Mouse (Mus musculus) midbrain, postnatal 0 days (tissue): ENCODE data around the gene Uqcc2. TPM values are rescaled to one million over a fixed set of nuclear protein-coding genes. Genes with fewer than 3 reads are reported as not detected.

Source experiments
- ATAC-seq: fragments of 200-750 bp; cut with Nextera tagmentation; 2 replicates; pipeline ENCODE4 v1.8.0; 2017; ENCODE audit warnings: moderate number of reproducible peaks, mild to moderate bottlenecking, moderate TSS enrichment, moderate library complexity; ENCODE audit not compliant: low FRiP score
- DNase-seq: peaks from one replicate; pipeline ENCODE4 v3.0.0-alpha.2; 2015; ENCODE audit warnings: low spot score
- H3K27ac ChIP-seq: fragments of 300-500 bp; sonication (generic); 2 replicates; pipeline ENCODE4 v1.5.1; 2014; ENCODE audit warnings: low read depth, mild to moderate bottlenecking, low read length, mixed read lengths
- H3K27me3 ChIP-seq: fragments of 300-500 bp; sonication (generic); 2 replicates; pipeline ENCODE4 v1.6.1; 2014; ENCODE audit warnings: low read length, control low read depth, mixed read lengths; ENCODE audit not compliant: insufficient read depth
- H3K36me3 ChIP-seq: fragments of 300-500 bp; sonication (generic); 2 replicates; pipeline ENCODE4 v1.6.1; 2014; ENCODE audit warnings: low read length, control low read depth, mixed read lengths; ENCODE audit not compliant: insufficient read depth
- H3K4me1 ChIP-seq: fragments of 300-500 bp; sonication (generic); 2 replicates; pipeline ENCODE4 v1.6.1; 2014; ENCODE audit warnings: mild to moderate bottlenecking, control low read depth, antibody characterized with exemption, low read length, mixed read lengths; ENCODE audit not compliant: insufficient read depth
- H3K4me2 ChIP-seq: fragments of 300-500 bp; sonication (generic); 2 replicates; pipeline ENCODE4 v1.6.1; 2014; ENCODE audit warnings: low read depth, mild to moderate bottlenecking, low read length, mixed read lengths; ENCODE audit not compliant: poor library complexity, severe bottlenecking
- H3K4me3 ChIP-seq: fragments of 300-500 bp; sonication (generic); 2 replicates; pipeline ENCODE4 v1.5.1; 2014; ENCODE audit warnings: low read depth, mild to moderate bottlenecking, low read length, moderate library complexity
- H3K9ac ChIP-seq: fragments of 300-500 bp; sonication (generic); replicated peaks from 2 replicates; pipeline ENCODE4 v1.6.1; 2014; ENCODE audit warnings: mild to moderate bottlenecking, low read length, moderate library complexity, mixed read lengths; ENCODE audit not compliant: poor library complexity, severe bottlenecking
- H3K9me3 ChIP-seq: fragments of 300-500 bp; sonication (generic); 2 replicates; pipeline ENCODE4 v1.6.1; 2016; ENCODE audit warnings: low read length, control low read depth
- CTCF ChIP-seq: IDR thresholded peaks from 2 replicates; pipeline ENCODE4 v1.5.1; 2016; ENCODE audit warnings: antibody characterized with exemption, mild to moderate bottlenecking
- WGBS: fragments of 180-500 bp; shearing (Covaris S2); extraction: QIAGEN DNeasy Blood & Tissue Kit; methylation state at CpG from one replicate; pipeline ENCODE4 v1.1.7; 2014; 5-methylcytosine and 5-hydroxymethylcytosine counted together
- polyA plus RNA-seq: library from polyadenylated mRNA; unstranded; fragments of >200 nt; fragmentation: Nextera tagmentation; extraction: Ambion mirVana; gene quantifications from 2 replicates; pipeline ENCODE4 v1.2.1, GENCODE M21; 2015
- total RNA-seq: library from RNA; depleted of rRNA; stranded (reverse); fragments of >200 nt; gene quantifications from 2 replicates; pipeline ENCODE4 v1.2.3, GENCODE M21; 2014

The Uqcc2 gene
- total and polyA plus RNA-seq, 2 experiments from 2014 or later: 213 to 453 TPM

GRCm38 (mm10) chr17:27140262-27140661 lies 6.5 kb upstream of the Uqcc2 start:
- ATAC-seq: no peak
- WGBS: 27% methylated on average over 9 of the region's 9 CpGs
- H3K9ac ChIP-seq: no peak overlapping the region
- H3K9me3 ChIP-seq: no peaks in the 10 kb centered on the region
- H3K27me3 ChIP-seq: no peaks in the 10 kb centered on the region
- TF ChIP-seq CTCF: no peak
- H3K4me3 ChIP-seq: no peak overlapping the region
- no peak overlapping the region for H3K4me2 ChIP-seq
- peak; percentile 32 for DNase-seq
- no peaks in the 10 kb centered on the region for H3K36me3 ChIP-seq
- H3K4me1 ChIP-seq: peaks cover 11% of the 10 kb centered on the region
- no peak overlapping the region for H3K27ac ChIP-seq

GRCm38 (mm10) chr17:27139304-27139703 lies 5.6 kb upstream of the Uqcc2 start:
- DNase-seq (peak; percentile 45), ATAC-seq (no peak)
- TF ChIP-seq CTCF: no peak
- H3K9me3 ChIP-seq: no peaks in the 10 kb centered on the region
- peaks cover 11% of the 10 kb centered on the region for H3K4me1 ChIP-seq
- H3K27me3 ChIP-seq: no peaks in the 10 kb centered on the region
- H3K4me3 ChIP-seq: no peak overlapping the region
- 43% methylated on average over 7 of the region's 7 CpGs for WGBS
- H3K9ac ChIP-seq: 0 out of 2 replicates have a peak overlapping the region, but pooled peaks have one; percentile 1
- no peak overlapping the region for H3K27ac ChIP-seq
- no peaks in the 10 kb centered on the region for H3K36me3 ChIP-seq
- no peak overlapping the region for H3K4me2 ChIP-seq

GRCm38 (mm10) chr17:27138396-27138795 lies 4.7 kb upstream of the Uqcc2 start:
- WGBS: 58% methylated on average over 9 of the region's 9 CpGs
- Histone ChIP-seq H3K9ac (no peak overlapping the region), H3K4me3 (no peak overlapping the region), H3K4me1 (peaks cover 11% of the 10 kb centered on the region), H3K27ac (no peak overlapping the region), H3K36me3 (no peaks in the 10 kb centered on the region), H3K27me3 (no peaks in the 10 kb centered on the region), H3K4me2 (no peak overlapping the region), H3K9me3 (no peaks in the 10 kb centered on the region)
- TF ChIP-seq CTCF: no peak
- DNase-seq: no peak
- ATAC-seq: no peak

GRCm38 (mm10) chr17:27134715-27135114 lies 999 bp upstream of the Uqcc2 start:
- Histone ChIP-seq H3K4me1 (peaks cover 10% of the 10 kb centered on the region; the same call in 1 of the 2 replicates), H3K9ac (no peak overlapping the region), H3K4me2 (no peak overlapping the region), H3K27me3 (no peaks in the 10 kb centered on the region), H3K9me3 (no peaks in the 10 kb centered on the region), H3K27ac (no peak overlapping the region), H3K4me3 (no peak overlapping the region), H3K36me3 (no peaks in the 10 kb centered on the region; the same call in 1 of the 2 replicates)
- ATAC-seq (no peak), DNase-seq (no peak)
- no peak for TF ChIP-seq CTCF
- 30% methylated on average over 3 of the region's 3 CpGs for WGBS

GRCm38 (mm10) chr17:27134187-27134586 lies 471 bp upstream of the Uqcc2 start:
- no peak overlapping the region for H3K9ac ChIP-seq
- ATAC-seq (peak; percentile 20; the same call in 1 of the 2 replicates), DNase-seq (no peak)
- H3K9me3 ChIP-seq: no peaks in the 10 kb centered on the region
- no peak for TF ChIP-seq CTCF
- H3K4me3 ChIP-seq: peak overlapping the region; percentile 64; the same call in 1 of the 2 replicates
- H3K36me3 ChIP-seq: no peaks in the 10 kb centered on the region; the same call in 1 of the 2 replicates
- peak overlapping the region; percentile 48 for H3K4me2 ChIP-seq
- peak overlapping the region; percentile 89 for H3K27ac ChIP-seq
- H3K27me3 ChIP-seq: no peaks in the 10 kb centered on the region
- peaks cover 8% of the 10 kb centered on the region; the same call in 1 of the 2 replicates for H3K4me1 ChIP-seq
- WGBS: 20% methylated on average over 9 of the region's 9 CpGs

- no peak overlapping the region for H3K4me3 ChIP-seq
Measured at GRCm38 (mm10) chr17:27132238-27132637, 1.5 kb downstream of the Uqcc2 start.

More at GRCm38 (mm10) chr17:27132238-27132637, 1.5 kb downstream of the Uqcc2 start:
- DNase-seq: no peak
- no peaks in the 10 kb centered on the region for H3K9me3 ChIP-seq
- no peak for ATAC-seq
- no peak overlapping the region for H3K9ac ChIP-seq
- H3K4me1 ChIP-seq: peaks cover 11% of the 10 kb centered on the region; the same call in 1 of the 2 replicates
- no peaks in the 10 kb centered on the region; the same call in 1 of the 2 replicates for H3K36me3 ChIP-seq
- 91% methylated on average over 10 of the region's 10 CpGs for WGBS
- H3K27me3 ChIP-seq: no peaks in the 10 kb centered on the region
- no peak for TF ChIP-seq CTCF
- no peak overlapping the region for H3K4me2 ChIP-seq
- no peak overlapping the region for H3K27ac ChIP-seq
